Mouse (Mus musculus): Measurements from ENCODE around the gene Ptges2.
A peak's percentile ranks its signal among the peaks of the same experiment; 100 is the strongest.

The Ptges2 gene

GRCm38 (mm10) chr2:32415801-32416200 is 20.1 kb downstream of the Ptges2 start:
- no peak for DNase-seq (ENCODE audit: low read depth, low spot score)

- DNase-seq (ENCODE audit: low read depth, low spot score), result no peak
Observed at GRCm38 (mm10) chr2:32416556-32416955, 20.9 kb downstream of the Ptges2 start.

GRCm38 (mm10) chr2:32417486-32417885 is 21.8 kb downstream of the Ptges2 start:
- DNase-seq (ENCODE audit: low read depth, low spot score), result no peak

GRCm38 (mm10) chr2:32418430-32419151 is 22.9 kb downstream of the Ptges2 start:
- DNase-seq (ENCODE audit: low read depth, low spot score), result no peak

- DNase-seq (ENCODE audit: low read depth, low spot score), result no peak
Observed at GRCm38 (mm10) chr2:32419359-32419758, 23.7 kb downstream of the Ptges2 start.

- no peak for DNase-seq (ENCODE audit: low read depth, low spot score)
Observed at GRCm38 (mm10) chr2:32420066-32420608, 24.4 kb downstream of the Ptges2 start.

- no peak for DNase-seq (ENCODE audit: low read depth, low spot score)
Observed at GRCm38 (mm10) chr2:32420647-32421046, 25.0 kb downstream of the Ptges2 start.

GRCm38 (mm10) chr2:32421851-32422251 is 26.2 kb downstream of the Ptges2 start:
- DNase-seq (ENCODE audit: low read depth, low spot score), result no peak

- DNase-seq (ENCODE audit: low read depth, low spot score), result no peak
Observed at GRCm38 (mm10) chr2:32423481-32424331, 28.0 kb downstream of the Ptges2 start.

- no peak for DNase-seq (ENCODE audit: low read depth, low spot score)
Observed at GRCm38 (mm10) chr2:32424796-32425195, 29.1 kb downstream of the Ptges2 start.

- no peak for DNase-seq (ENCODE audit: low read depth, low spot score)
Observed at GRCm38 (mm10) chr2:32425568-32425967, 29.9 kb downstream of the Ptges2 start.

GRCm38 (mm10) chr2:32426141-32426540 is 30.4 kb downstream of the Ptges2 start:
- DNase-seq (ENCODE audit: low read depth, low spot score), result no peak

GRCm38 (mm10) chr2:32427720-32428119 is 32.0 kb downstream of the Ptges2 start:
- DNase-seq (ENCODE audit: low read depth, low spot score), result no peak

GRCm38 (mm10) chr2:32428262-32428722 is 32.6 kb downstream of the Ptges2 start:
- DNase-seq (ENCODE audit: low read depth, low spot score), result no peak

- DNase-seq (ENCODE audit: low read depth, low spot score), result no peak
Observed at GRCm38 (mm10) chr2:32429215-32429891, 33.7 kb downstream of the Ptges2 start.

- DNase-seq (ENCODE audit: low read depth, low spot score), result peak; percentile 87
Observed at GRCm38 (mm10) chr2:32430701-32431676, 35.3 kb downstream of the Ptges2 start.

GRCm38 (mm10) chr2:32436686-32437372 is 41.1 kb downstream of the Ptges2 start:
- no peak for DNase-seq (ENCODE audit: low read depth, low spot score)

- DNase-seq (ENCODE audit: low read depth, low spot score), result no peak
Observed at GRCm38 (mm10) chr2:32437612-32438166, 42.0 kb downstream of the Ptges2 start.

GRCm38 (mm10) chr2:32438733-32439132 is 43.0 kb downstream of the Ptges2 start:
- no peak for DNase-seq (ENCODE audit: low read depth, low spot score)

GRCm38 (mm10) chr2:32439177-32439576 is 43.5 kb downstream of the Ptges2 start:
- DNase-seq (ENCODE audit: low read depth, low spot score), result no peak

All from brain, embryonic 18.5 days (tissue).